Mouse (Mus musculus) thymus, adult 2 months (tissue): ENCODE results near the gene Rpl3.

Experiments
- CTCF ChIP-seq: fragments of 200-500 bp; IDR thresholded peaks from 2 replicates; pipeline ENCODE4 v1.5.1; 2012; ENCODE audit warnings: mild to moderate bottlenecking, control low read depth, low read length, moderate library complexity, borderline replicate concordance; ENCODE audit not compliant: control insufficient read depth, poor library complexity, insufficient read depth; ENCODE audit errors: extremely low read depth
- POLR2A ChIP-seq: fragments of 200-500 bp; IDR thresholded peaks from 2 replicates; pipeline ENCODE4 v1.6.1; 2012; ENCODE audit warnings: mild to moderate bottlenecking, low read length, control low read depth, moderate library complexity; ENCODE audit not compliant: control insufficient read depth, poor library complexity, insufficient read depth; ENCODE audit errors: extremely low read depth

GRCm38 (mm10) chr15:80096406-80096805 lies 4.7 kb upstream of the Rpl3 start:
- TF ChIP-seq CTCF (no peak), POLR2A (no peak)
